In genomic region chr1:84951566-84951965, GRCm38 (mm10) we compare ENCODE assay signal across 17 mouse cellular contexts. TPM values are rescaled to one million over a fixed set of nuclear protein-coding genes. Genes with fewer than 3 reads are reported as not detected.
A peak's percentile ranks its signal among the peaks of the same experiment; 100 is the strongest.
DNase-seq lines count a peak whose midpoint lies in the region; TF ChIP-seq lines count a peak whose summit lies in the region.
"Had no signal": no experiment of that assay in that cellular context is flagged by ENCODE, and none has a peak within 500 bp of the region (broad histone marks: within the 10 kb centered on the region; RNA-seq: fewer than 3 reads in every experiment).

No protein-coding gene starts in this region.

- H3K4me1 ChIP-seq in kidney, adult 2 months (ENCODE audit: control insufficient read depth, insufficient read depth, low read length): peaks cover 14% of the 10 kb centered on the region
- no peaks in the 10 kb centered on the region for H3K4me1 ChIP-seq in heart, embryonic 10.5 days
- H3K4me1 ChIP-seq: hindbrain, embryonic 12.5 days had no signal

- H3K9me3 ChIP-seq in heart, embryonic 10.5 days: peaks cover under 1% of the 10 kb centered on the region; the same call in 1 of the 2 replicates
- H3K9me3 ChIP-seq: hindbrain, embryonic 12.5 days had no signal

- 81% methylated on average over 3 of the region's 3 CpGs for WGBS in kidney, adult 2 months
- WGBS in heart, embryonic 10.5 days: 84% methylated on average over 3 of the region's 3 CpGs

- no peak overlapping the region for H3K4me3 ChIP-seq in kidney, adult 2 months (ENCODE audit: insufficient read depth, low read depth, low read length)
- H3K4me3 ChIP-seq in heart, embryonic 10.5 days: no peak overlapping the region
- H3K4me3 ChIP-seq: heart, adult 2 months; hindbrain, embryonic 12.5 days; left cerebral cortex, adult 2 months had no signal

- H3K36me3 ChIP-seq in kidney, adult 2 months (ENCODE audit: control insufficient read depth, insufficient read depth, low read length): no peaks in the 10 kb centered on the region
- no peaks in the 10 kb centered on the region for H3K36me3 ChIP-seq in heart, embryonic 10.5 days
- H3K36me3 ChIP-seq: hindbrain, embryonic 12.5 days had no signal

- intact Hi-C loops in heart, postnatal 10 days (cut with DNase I): no loop called here

- peak; percentile 1 for DNase-seq in kidney, adult 2 months
- no peak for DNase-seq in kidney, postnatal 4 days
- DNase-seq in adrenal gland, postnatal 36 days: peak; percentile 76 to 78
- peak; percentile 18 for DNase-seq in cerebellum, adult 8-10 months
- no peak for DNase-seq in right cerebral cortex, postnatal 36 days (ENCODE audit: low spot score in 2 of 2)
- no peak for DNase-seq in heart, postnatal 10 days
- no peak for DNase-seq in heart, embryonic 10.5 days (ENCODE audit: low spot score)
- DNase-seq: B cell, adult 2 months; gastrocnemius, postnatal 14 days; kidney, adult 9 months; lung, embryonic 14.5 days; right cerebral cortex, postnatal 25 days; thymus, adult 2 months had no signal

- H3K27me3 ChIP-seq in kidney, adult 2 months (replicated peaks; ENCODE audit: control insufficient read depth, insufficient read depth, low read length): no peaks in the 10 kb centered on the region
- H3K27me3 ChIP-seq in heart, embryonic 10.5 days (ENCODE audit: insufficient read depth, poor library complexity, severe bottlenecking): no peaks in the 10 kb centered on the region
- H3K27me3 ChIP-seq: hindbrain, embryonic 12.5 days had no signal

- no peak for TF ChIP-seq POLR2A in kidney, adult 2 months (IDR thresholded peaks at IDR 0.05; ENCODE audit: low read depth, low read length)

- no peak for TF ChIP-seq CTCF in kidney, adult 2 months (conservative IDR thresholded peaks at IDR 0.05; ENCODE audit: insufficient read depth, insufficient read length, low read depth, low read length)

- H3K27ac ChIP-seq in kidney, adult 2 months (ENCODE audit: insufficient read depth, low read depth, low read length): 0 out of 2 replicates have a peak overlapping the region, but pooled peaks have one; percentile 1
- no peak overlapping the region for H3K27ac ChIP-seq in heart, embryonic 10.5 days
- H3K27ac ChIP-seq: heart, adult 2 months; hindbrain, embryonic 12.5 days; left cerebral cortex, adult 2 months had no signal

RNA-seq across cellular contexts. Expression of gene Slc16a14, which starts 16.6 kb away (rescaled TPM):
- polyA plus RNA-seq in kidney, adult 2 months (2012; rRNA removed): 27.6 and 31.2 TPM in 2 replicates
- 1 to 10 TPM; 3.6 to 4.1 TPM for total RNA-seq in adrenal gland, postnatal 36 days (2021)
- total RNA-seq in heart, postnatal 10 days (2021): under 1 TPM in 1 of 2 experiments, not detected in 1; 0.17 TPM
- polyA plus RNA-seq in heart, embryonic 10.5 days (2016; fragmentation: Nextera tagmentation; extraction: Ambion mirVana): 0.09 and 0.18 TPM in 2 replicates
- polyA plus RNA-seq: heart, postnatal 0 days; lung, embryonic 14.5 days had no signal

Comparison
In these comparisons a context has a peak if more than half of its experiments do, and no peak if none do; other contexts are left out.
1. DNase-seq: peak in kidney, adult 2 months (single experiment), adrenal gland, postnatal 36 days (2 of 2) and cerebellum, adult 8-10 months (single experiment); none in kidney, postnatal 4 days (0 of 2), right cerebral cortex, postnatal 36 days (0 of 2), heart, postnatal 10 days (0 of 2) and heart, embryonic 10.5 days (single experiment).